Mouse (Mus musculus): ENCODE results near the gene Fbln7. TPM values are rescaled to one million over a fixed set of nuclear protein-coding genes. Genes with fewer than 3 reads are reported as not detected.

Fbln7 gene
- polyA plus RNA-seq (2016; fragmentation: Nextera tagmentation; extraction: Ambion mirVana): 3.4 TPM in 2 replicates

DNA sequence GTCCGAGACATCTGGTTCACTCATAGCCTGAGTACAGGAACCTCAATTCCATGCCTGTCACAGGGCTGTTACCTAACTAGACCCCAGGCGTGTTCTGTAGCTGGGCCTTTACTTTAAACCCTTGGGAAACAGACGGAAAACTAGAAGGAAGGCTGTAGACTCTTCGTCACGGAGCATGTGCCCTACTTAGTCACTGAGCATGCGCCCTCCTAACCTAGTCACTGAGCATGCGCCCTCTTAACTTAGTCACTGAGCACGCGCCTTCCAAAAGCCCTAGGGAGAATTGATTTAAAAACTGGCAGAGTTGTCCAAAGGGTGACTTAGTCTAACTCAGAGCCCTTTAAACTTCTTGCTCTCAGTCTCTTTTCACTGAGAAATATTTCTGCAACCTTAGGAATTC is at the start of gene Fbln7:
Fbln7 (plus strand) TSS at position 346 of the 400 bp plus-strand sequence.
- 87% methylated on average over 9 of the region's 9 CpGs for WGBS
- no peaks in the 10 kb centered on the region for H3K4me1 ChIP-seq
- H3K27ac ChIP-seq: no peak within 1 kb of the TSS
- H3K27me3 ChIP-seq: 0 out of 2 replicates have a peak, but pooled peaks cover 2% of the 10 kb centered on the region
- no peaks in the 10 kb centered on the region for H3K36me3 ChIP-seq
- H3K9me3 ChIP-seq: no peaks in the 10 kb centered on the region
- ATAC-seq (ENCODE audit: insufficient number of reproducible peaks, insufficient read depth, low FRiP score, low TSS enrichment): no peak
- H3K4me3 ChIP-seq: peak within 1 kb of the TSS; percentile 49
- H3K9ac ChIP-seq: peak within 1 kb of the TSS; percentile 62
- H3K4me2 ChIP-seq (replicated peaks): peak within 1 kb of the TSS; percentile 94

DNA sequence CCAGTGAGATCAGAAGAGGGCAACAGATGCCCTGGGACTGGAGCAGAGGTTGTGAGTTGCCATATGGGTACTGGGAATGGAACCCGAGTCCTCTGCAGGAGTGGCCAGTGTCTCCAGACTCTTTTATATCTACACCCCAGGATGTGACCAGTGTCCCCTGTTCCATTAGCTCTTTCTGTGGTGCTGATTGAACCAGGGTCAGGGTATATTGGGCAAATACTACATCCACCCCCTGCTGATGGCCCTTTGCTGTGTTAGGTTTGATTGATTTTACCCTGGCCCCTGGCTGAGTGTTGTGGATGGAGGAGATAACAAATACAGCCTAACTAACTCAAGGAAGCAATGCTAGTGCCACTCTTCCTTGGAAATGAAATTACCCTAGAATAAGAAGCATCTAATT is 46.5 kb upstream of the Fbln7 start:
- H3K4me1 ChIP-seq: peaks cover 10% of the 10 kb centered on the region
- no peak overlapping the region for H3K9ac ChIP-seq
- 78% methylated on average over 1 of the region's 1 CpGs for WGBS
- H3K27ac ChIP-seq: no peak overlapping the region
- no peaks in the 10 kb centered on the region for H3K9me3 ChIP-seq
- H3K36me3 ChIP-seq: no peaks in the 10 kb centered on the region
- no peak overlapping the region for H3K4me2 ChIP-seq (replicated peaks)
- no peak for ATAC-seq (ENCODE audit: insufficient number of reproducible peaks, insufficient read depth, low FRiP score, low TSS enrichment)
- H3K4me3 ChIP-seq: no peak overlapping the region
- no peaks in the 10 kb centered on the region for H3K27me3 ChIP-seq

DNA sequence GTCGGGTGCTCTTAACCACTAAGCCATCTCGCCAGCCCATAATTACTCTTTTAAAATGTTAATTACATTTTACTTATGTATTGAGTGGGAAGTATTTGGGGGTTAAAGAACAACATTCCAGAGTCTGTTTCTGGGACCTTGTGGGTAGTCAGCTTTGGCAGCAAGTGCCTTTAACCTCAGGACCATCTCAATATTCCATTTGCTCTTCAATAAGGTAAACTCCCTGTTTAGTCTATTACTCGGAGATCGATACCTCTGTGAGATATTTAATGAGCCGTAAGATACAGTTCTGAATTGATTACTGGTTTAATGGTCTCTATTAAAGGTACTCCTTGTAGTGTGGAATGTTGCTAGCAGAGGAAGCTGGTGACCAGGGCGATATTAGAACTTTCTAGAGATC is 45.9 kb upstream of the Fbln7 start:
- no peak for ATAC-seq (ENCODE audit: insufficient number of reproducible peaks, insufficient read depth, low FRiP score, low TSS enrichment)
- Histone ChIP-seq H3K27me3 (no peaks in the 10 kb centered on the region), H3K4me3 (peak overlapping the region; percentile 91), H3K36me3 (no peaks in the 10 kb centered on the region), H3K9ac (no peak overlapping the region), H3K9me3 (no peaks in the 10 kb centered on the region), H3K4me1 (peaks cover 10% of the 10 kb centered on the region), H3K4me2 (replicated peaks) (peak overlapping the region; percentile 78), H3K27ac (no peak overlapping the region)
- WGBS: 37% methylated on average over 6 of the region's 6 CpGs

DNA sequence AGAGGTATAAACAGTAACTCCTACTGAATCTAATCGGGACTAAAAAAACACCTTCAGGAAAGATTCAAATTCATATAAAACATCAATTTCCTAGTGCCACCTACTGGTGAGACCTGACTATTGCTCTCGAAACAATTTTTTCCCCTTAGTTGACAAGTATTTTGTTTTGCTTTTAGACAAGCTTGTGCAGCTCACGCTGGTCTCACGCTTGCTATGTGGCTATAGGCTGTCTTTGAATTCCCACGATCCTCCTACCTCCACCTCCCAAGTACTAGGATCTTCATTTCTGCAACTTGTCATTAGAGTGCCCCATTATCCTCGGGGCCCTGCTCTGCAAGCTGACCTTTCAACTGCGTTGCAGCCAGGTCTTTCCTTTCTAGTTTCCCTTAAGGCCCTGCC is 45.4 kb upstream of the Fbln7 start:
- Histone ChIP-seq H3K9me3 (no peaks in the 10 kb centered on the region), H3K4me3 (peak overlapping the region; percentile 91), H3K4me2 (replicated peaks) (peak overlapping the region; percentile 78), H3K27ac (peak overlapping the region; percentile 77), H3K36me3 (no peaks in the 10 kb centered on the region), H3K9ac (no peak overlapping the region), H3K4me1 (peaks cover 10% of the 10 kb centered on the region), H3K27me3 (no peaks in the 10 kb centered on the region)
- no peak; the same call in 1 of the 2 replicates for ATAC-seq (ENCODE audit: insufficient number of reproducible peaks, insufficient read depth, low FRiP score, low TSS enrichment)
- WGBS: under 1% methylated on average over 7 of the region's 7 CpGs

DNA sequence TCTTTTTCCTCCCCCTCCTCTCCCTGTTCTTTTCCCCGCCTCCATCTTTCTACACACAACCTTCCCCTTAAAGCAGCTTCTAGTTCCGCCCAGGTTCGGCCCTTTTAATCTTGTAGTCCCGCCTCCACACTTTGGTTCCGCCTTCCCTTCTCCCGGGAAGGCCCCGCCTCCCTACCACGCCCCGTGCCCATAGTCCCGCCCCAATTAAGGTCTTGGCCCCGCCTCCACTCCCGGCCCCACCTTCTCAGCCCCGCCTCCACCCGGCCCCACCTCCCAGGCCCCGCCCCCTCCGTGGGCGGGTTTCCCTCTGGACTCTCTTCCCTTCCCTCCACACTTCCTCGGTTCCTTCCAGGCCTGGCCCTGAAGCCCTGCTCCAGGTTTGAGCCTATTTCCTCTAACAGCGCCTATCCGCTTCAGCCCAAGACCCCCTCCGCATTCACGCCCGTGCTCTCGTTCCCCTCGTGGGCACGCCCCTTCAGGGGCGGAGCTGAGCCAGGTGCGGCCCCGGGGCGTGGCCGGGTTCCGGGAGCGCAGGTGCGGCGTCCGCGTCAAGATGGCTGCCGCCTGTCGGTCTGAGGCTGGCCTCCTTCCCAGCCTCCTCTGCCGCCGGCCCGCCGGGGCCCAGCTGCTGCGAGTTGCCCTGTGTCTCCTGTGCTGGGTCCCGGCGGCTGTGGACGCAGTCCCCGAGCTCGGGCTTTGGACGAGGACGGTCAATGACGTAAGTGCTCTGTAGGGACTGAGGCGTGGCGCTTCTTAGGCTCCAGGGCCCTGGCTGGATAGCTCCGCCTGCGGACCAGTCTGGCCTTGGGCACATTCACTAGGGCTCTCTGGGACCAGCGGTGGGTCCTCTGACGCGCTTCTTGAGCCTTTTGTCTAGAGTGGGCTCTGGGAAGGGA is 44.7 kb upstream of the Fbln7 start, which contains the start of gene Tmem87b:
Tmem87b (plus strand) TSS at position 333 of the 896 bp plus-strand sequence.
- Histone ChIP-seq H3K4me1 (peaks cover 10% of the 10 kb centered on the region), H3K4me2 (replicated peaks) (peak within 1 kb of the TSS; percentile 78), H3K9me3 (no peaks in the 10 kb centered on the region), H3K27ac (peak within 1 kb of the TSS; percentile 89), H3K27me3 (no peaks in the 10 kb centered on the region), H3K36me3 (no peaks in the 10 kb centered on the region), H3K4me3 (peak within 1 kb of the TSS; percentile 91), H3K9ac (peak within 1 kb of the TSS; percentile 72)
- ATAC-seq (ENCODE audit: insufficient number of reproducible peaks, insufficient read depth, low FRiP score, low TSS enrichment): peak; percentile 89
- 1% methylated on average over 59 of the region's 59 CpGs for WGBS

DNA sequence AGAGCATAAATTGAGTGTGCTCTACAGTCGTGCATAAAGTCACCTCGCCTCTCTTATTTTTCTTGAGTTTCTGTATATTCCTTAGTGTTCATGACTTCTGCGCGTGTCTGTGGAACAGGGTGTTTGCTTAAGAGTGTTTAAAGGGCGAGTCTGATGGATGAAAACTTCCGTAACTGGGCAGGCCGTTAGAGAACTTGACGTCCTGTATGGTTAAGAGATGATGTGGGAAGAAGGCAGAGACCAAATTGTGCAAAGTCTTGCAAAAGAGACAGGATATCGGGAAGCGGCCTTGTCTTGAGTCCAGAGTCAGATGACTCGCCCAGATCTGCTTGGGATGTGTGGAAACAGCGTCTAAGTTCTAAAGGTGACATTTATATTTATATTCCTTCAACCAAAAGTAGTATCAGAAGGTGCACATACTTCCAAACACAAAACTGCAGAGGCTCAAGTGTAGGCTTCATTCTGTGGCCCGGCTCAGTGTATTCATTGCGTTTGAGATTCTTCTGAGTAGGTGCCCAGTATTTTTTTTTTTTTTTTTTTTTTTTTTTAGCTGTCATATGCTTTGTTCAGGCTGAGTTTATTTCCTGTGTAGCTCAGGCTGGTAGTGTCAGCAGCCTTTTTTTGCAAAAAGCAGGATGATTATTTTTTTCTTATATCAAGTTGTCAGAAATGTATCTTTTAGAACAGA is 43.7 kb upstream of the Fbln7 start:
- Histone ChIP-seq H3K9ac (peak overlapping the region; percentile 72), H3K27ac (peak overlapping the region; percentile 89), H3K36me3 (peaks cover 7% of the 10 kb centered on the region; the same call in 1 of the 2 replicates), H3K27me3 (no peaks in the 10 kb centered on the region), H3K4me3 (peak overlapping the region; percentile 91), H3K4me2 (replicated peaks) (peak overlapping the region; percentile 78), H3K4me1 (peaks cover 10% of the 10 kb centered on the region), H3K9me3 (no peaks in the 10 kb centered on the region)
- ATAC-seq (ENCODE audit: insufficient number of reproducible peaks, insufficient read depth, low FRiP score, low TSS enrichment): no peak
- WGBS: 21% methylated on average over 14 of the region's 14 CpGs

DNA sequence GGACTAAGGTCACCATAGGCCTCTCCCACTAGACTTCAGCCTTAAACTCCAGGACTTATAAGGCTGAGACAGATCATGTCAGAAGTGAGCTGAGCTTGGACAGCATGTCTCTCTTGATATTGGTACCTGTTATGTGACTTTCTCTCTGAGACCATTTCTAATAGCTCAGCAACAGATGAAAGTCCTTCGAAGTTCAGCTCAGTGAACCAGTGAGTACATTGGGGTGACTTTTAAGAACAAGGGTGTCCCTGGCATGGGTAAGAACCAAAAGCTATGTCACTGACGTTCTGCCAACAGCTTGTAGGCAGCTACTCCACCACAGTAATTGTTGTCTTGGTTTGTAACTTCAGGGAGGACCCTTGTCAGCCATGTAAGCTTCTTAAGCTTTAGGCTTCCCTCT is 42.1 kb upstream of the Fbln7 start:
- H3K4me1 ChIP-seq: peaks cover 8% of the 10 kb centered on the region
- H3K9me3 ChIP-seq: no peaks in the 10 kb centered on the region
- peaks cover 12% of the 10 kb centered on the region; the same call in 1 of the 2 replicates for H3K36me3 ChIP-seq
- H3K9ac ChIP-seq: no peak overlapping the region
- H3K4me2 ChIP-seq (replicated peaks): no peak overlapping the region
- no peaks in the 10 kb centered on the region for H3K27me3 ChIP-seq
- WGBS: 83% methylated on average over 2 of the region's 2 CpGs
- H3K4me3 ChIP-seq: no peak overlapping the region
- H3K27ac ChIP-seq: no peak overlapping the region
- no peak for ATAC-seq (ENCODE audit: insufficient number of reproducible peaks, insufficient read depth, low FRiP score, low TSS enrichment)

DNA sequence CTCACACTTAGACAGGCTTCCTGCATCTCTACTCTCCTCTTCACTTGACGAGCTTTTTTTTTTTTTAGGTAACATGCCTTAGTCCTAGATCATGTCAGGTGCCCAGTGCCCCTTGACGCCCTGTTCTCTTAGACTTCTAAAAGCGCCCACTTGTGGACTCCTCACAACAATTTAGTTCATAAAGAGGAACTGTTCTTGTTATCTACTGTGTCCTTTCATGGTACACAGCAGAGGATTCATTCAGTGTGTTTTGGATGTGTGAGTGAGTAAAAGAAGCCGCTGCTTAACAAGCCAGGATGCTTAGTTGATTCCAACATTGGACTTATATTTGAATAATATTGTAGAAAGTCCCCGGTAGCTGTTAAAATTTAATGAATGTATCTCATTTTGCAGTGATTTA is 38.9 kb upstream of the Fbln7 start:
- no peaks in the 10 kb centered on the region for H3K9me3 ChIP-seq
- H3K9ac ChIP-seq: no peak overlapping the region
- peaks cover 23% of the 10 kb centered on the region for H3K36me3 ChIP-seq
- ATAC-seq (ENCODE audit: insufficient number of reproducible peaks, insufficient read depth, low FRiP score, low TSS enrichment): no peak
- WGBS: 93% methylated on average over 5 of the region's 5 CpGs
- peaks cover 3% of the 10 kb centered on the region for H3K4me1 ChIP-seq
- no peak overlapping the region for H3K4me3 ChIP-seq
- no peaks in the 10 kb centered on the region for H3K27me3 ChIP-seq
- H3K4me2 ChIP-seq (replicated peaks): no peak overlapping the region
- H3K27ac ChIP-seq: no peak overlapping the region

DNA sequence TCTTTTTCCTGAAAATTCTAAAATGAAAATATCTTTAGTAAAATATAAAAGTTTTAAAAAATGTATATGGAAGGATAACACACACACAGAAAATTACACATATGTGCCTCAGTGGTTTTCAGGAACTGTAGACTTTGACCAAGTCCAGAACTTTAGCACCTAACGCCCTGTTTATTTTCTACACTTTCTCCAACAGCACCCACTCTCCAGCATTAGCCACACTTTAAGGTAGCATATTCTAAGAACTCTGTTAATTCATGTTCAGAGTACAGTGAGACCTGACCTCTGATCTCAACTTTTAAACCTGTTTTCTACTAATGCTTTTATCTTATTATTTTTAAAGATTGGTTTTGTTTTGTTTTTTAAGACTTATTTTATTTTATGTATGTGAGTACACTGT is 35.0 kb upstream of the Fbln7 start:
- Histone ChIP-seq H3K36me3 (peaks cover 43% of the 10 kb centered on the region), H3K4me2 (replicated peaks) (no peak overlapping the region), H3K27ac (no peak overlapping the region), H3K4me3 (no peak overlapping the region), H3K9me3 (no peaks in the 10 kb centered on the region), H3K27me3 (no peaks in the 10 kb centered on the region), H3K9ac (no peak overlapping the region), H3K4me1 (no peaks in the 10 kb centered on the region)
- WGBS: 93% methylated on average over 1 of the region's 1 CpGs
- no peak for ATAC-seq (ENCODE audit: insufficient number of reproducible peaks, insufficient read depth, low FRiP score, low TSS enrichment)

DNA sequence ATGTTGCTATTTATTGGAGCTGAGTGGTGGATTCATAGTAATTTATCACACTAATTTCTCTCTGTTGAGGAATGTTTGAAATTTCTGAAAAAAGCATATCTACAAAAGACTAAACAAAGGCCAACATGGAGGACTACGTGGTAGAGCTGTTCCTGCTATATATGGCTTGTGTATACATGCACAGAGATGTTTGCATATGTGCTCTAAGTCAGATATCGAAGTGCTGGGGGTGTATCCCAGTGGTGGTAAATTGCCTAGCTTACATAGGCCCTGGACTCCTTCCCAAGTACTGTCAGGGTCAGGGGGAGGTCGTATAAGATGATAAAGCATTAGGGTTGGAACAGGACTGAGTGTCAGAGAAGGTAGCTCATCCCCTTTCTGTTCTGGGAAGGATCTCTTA is 30.2 kb upstream of the Fbln7 start:
- WGBS: 89% methylated on average over 3 of the region's 3 CpGs
- no peak for ATAC-seq (ENCODE audit: insufficient number of reproducible peaks, insufficient read depth, low FRiP score, low TSS enrichment)
- no peak overlapping the region for H3K4me2 ChIP-seq (replicated peaks)
- no peaks in the 10 kb centered on the region for H3K27me3 ChIP-seq
- no peaks in the 10 kb centered on the region for H3K9me3 ChIP-seq
- H3K27ac ChIP-seq: no peak overlapping the region
- H3K9ac ChIP-seq: no peak overlapping the region
- peaks cover 59% of the 10 kb centered on the region for H3K36me3 ChIP-seq
- no peak overlapping the region for H3K4me3 ChIP-seq
- no peaks in the 10 kb centered on the region for H3K4me1 ChIP-seq

DNA sequence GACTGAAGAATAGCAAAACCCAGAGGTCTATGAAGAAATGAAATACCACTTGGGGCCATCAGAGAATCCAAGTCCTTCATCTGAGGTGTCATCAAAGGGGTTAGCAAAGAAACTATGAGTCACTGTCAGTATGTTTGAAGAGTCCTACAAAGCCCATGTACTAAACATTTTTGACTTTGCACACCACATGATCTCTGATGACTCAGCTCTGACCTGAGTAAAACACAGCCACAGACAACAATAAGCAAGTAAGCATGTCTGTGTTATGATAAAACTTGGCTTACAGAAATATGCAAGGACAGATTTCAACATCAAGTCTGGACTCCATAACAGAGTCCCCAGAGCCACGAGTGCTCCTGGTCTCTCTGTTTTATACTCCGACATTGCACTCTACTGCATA is 29.7 kb upstream of the Fbln7 start:
- Histone ChIP-seq H3K36me3 (peaks cover 62% of the 10 kb centered on the region), H3K9me3 (no peaks in the 10 kb centered on the region), H3K4me2 (replicated peaks) (no peak overlapping the region), H3K27ac (no peak overlapping the region), H3K27me3 (no peaks in the 10 kb centered on the region), H3K4me3 (no peak overlapping the region), H3K4me1 (no peaks in the 10 kb centered on the region), H3K9ac (no peak overlapping the region)
- 92% methylated on average over 2 of the region's 2 CpGs for WGBS
- no peak for ATAC-seq (ENCODE audit: insufficient number of reproducible peaks, insufficient read depth, low FRiP score, low TSS enrichment)

DNA sequence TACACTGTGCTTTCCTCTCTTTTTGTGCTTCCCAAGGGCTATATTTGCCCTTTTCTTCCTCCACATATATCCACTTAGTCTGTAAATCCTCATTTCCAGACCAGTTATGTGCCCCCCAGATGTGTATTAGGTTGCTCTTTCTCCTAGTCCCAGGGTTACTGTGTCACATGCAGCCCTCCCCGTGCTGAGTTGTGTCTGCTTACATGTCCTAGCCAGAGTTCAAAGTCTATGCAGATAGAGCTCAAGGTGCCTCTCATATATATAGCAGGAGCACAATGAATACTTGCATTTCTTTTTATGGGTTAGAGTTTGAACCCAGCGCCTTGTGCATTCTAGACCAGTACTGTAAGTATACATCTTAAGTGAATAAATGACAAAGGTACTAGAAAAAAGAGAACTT is 29.3 kb upstream of the Fbln7 start:
- H3K4me1 ChIP-seq: no peaks in the 10 kb centered on the region
- no peak overlapping the region for H3K4me2 ChIP-seq (replicated peaks)
- no peaks in the 10 kb centered on the region for H3K9me3 ChIP-seq
- H3K9ac ChIP-seq: no peak overlapping the region
- H3K27ac ChIP-seq: no peak overlapping the region
- H3K4me3 ChIP-seq: no peak overlapping the region
- peaks cover 62% of the 10 kb centered on the region for H3K36me3 ChIP-seq
- H3K27me3 ChIP-seq: no peaks in the 10 kb centered on the region
- ATAC-seq (ENCODE audit: insufficient number of reproducible peaks, insufficient read depth, low FRiP score, low TSS enrichment): no peak
- WGBS: 88% methylated on average over 2 of the region's 2 CpGs
